Mouse (Mus musculus) kidney, postnatal 4 days (tissue): ENCODE data around the gene Cln6.
A peak's percentile ranks its signal among the peaks of the same experiment; 100 is the strongest.
"Not testable (repeated sequence)": the region's sequence is repeated elsewhere in the genome, so short reads cannot be mapped to it uniquely, and the experiment has no call there.

ENCODE experiments used
- DNase-seq, 2 experiments: peaks; one replicate each; pipeline ENCODE4 v3.0.0; 2021; ENCODE audit warnings: mixed read lengths in 2 of 2

The Cln6 gene

GRCm38 (mm10) chr9:62829877-62830276, 8.7 kb upstream of the Cln6 start:
- no peak for DNase-seq

- DNase-seq, result no peak
These were observed 3.7 kb upstream of the Cln6 start for GRCm38 (mm10) chr9:62834906-62835305.

- DNase-seq, result no peak
These were observed 2.7 kb upstream of the Cln6 start for GRCm38 (mm10) chr9:62835705-62836446.

GRCm38 (mm10) chr9:62837611-62838010, 974 bp upstream of the Cln6 start:
- DNase-seq, result no peak

- no peak for DNase-seq
These were observed 459 bp upstream of the Cln6 start for GRCm38 (mm10) chr9:62838146-62838505.

GRCm38 (mm10) chr9:62839172-62839770, 686 bp downstream of the Cln6 start:
- DNase-seq, result no peak

GRCm38 (mm10) chr9:62843356-62844024, 4.9 kb downstream of the Cln6 start:
- DNase-seq, result no peak

GRCm38 (mm10) chr9:62844461-62844860, 5.9 kb downstream of the Cln6 start:
- DNase-seq, result no peak

- DNase-seq, result peak; percentile 93 to 94
These were observed 9.1 kb downstream of the Cln6 start for GRCm38 (mm10) chr9:62847694-62848093.

- no peak for DNase-seq
These were observed 10.1 kb downstream of the Cln6 start for GRCm38 (mm10) chr9:62848641-62849040.

- no peak for DNase-seq
These were observed 13.0 kb downstream of the Cln6 start for GRCm38 (mm10) chr9:62851571-62851970.

- DNase-seq, result peak; percentile 62 to 72
These were observed 15.9 kb downstream of the Cln6 start for GRCm38 (mm10) chr9:62854483-62854882.

GRCm38 (mm10) chr9:62857216-62857615, 18.6 kb downstream of the Cln6 start:
- DNase-seq, result peak in 1 of 2 experiments; percentile 67

GRCm38 (mm10) chr9:62857719-62858261, 19.2 kb downstream of the Cln6 start, which contains the start of gene Calml4:
Calml4 (plus strand) TSS chr9:62858080.
- DNase-seq, result peak; percentile 91 to 94

- DNase-seq, result peak; percentile 31 to 56
These were observed 19.9 kb downstream of the Cln6 start for GRCm38 (mm10) chr9:62858266-62859019.

- not testable (repeated sequence) for DNase-seq
These were observed 21.5 kb downstream of the Cln6 start for GRCm38 (mm10) chr9:62860102-62860501.

GRCm38 (mm10) chr9:62860866-62861265, 22.3 kb downstream of the Cln6 start:
- DNase-seq, result no peak

GRCm38 (mm10) chr9:62869236-62869635, 30.7 kb downstream of the Cln6 start:
- not testable (repeated sequence) for DNase-seq

GRCm38 (mm10) chr9:62870728-62871127, 32.1 kb downstream of the Cln6 start:
- DNase-seq, result no peak

- no peak for DNase-seq
These were observed 38.5 kb downstream of the Cln6 start for GRCm38 (mm10) chr9:62876966-62877616.

GRCm38 (mm10) chr9:62877825-62878224, 39.2 kb downstream of the Cln6 start:
- DNase-seq, result no peak

- peak; percentile 9 to 32 for DNase-seq
These were observed 43.3 kb downstream of the Cln6 start for GRCm38 (mm10) chr9:62881871-62882270.
